Mouse (Mus musculus) MEL-GATA-1-ER (cell line): ENCODE results near the gene Esp1.
"Not testable (repeated sequence)": the region's sequence is repeated elsewhere in the genome, so short reads cannot be mapped to it uniquely, and the experiment has no call there.

ENCODE experiments used
- DNase-seq: peaks from one replicate; pipeline ENCODE4 v3.0.0-alpha.2; 2012; ENCODE audit warnings: low read depth; ENCODE audit errors: extremely low read depth

Esp1 gene

GRCm38 (mm10) chr17:40726820-40727219, at the start of gene Esp1:
Esp1 (plus strand) TSS chr17:40727120.
- DNase-seq = no peak

- DNase-seq = no peak
Measured at GRCm38 (mm10) chr17:40716273-40716672, 10.6 kb upstream of the Esp1 start.

DNA sequence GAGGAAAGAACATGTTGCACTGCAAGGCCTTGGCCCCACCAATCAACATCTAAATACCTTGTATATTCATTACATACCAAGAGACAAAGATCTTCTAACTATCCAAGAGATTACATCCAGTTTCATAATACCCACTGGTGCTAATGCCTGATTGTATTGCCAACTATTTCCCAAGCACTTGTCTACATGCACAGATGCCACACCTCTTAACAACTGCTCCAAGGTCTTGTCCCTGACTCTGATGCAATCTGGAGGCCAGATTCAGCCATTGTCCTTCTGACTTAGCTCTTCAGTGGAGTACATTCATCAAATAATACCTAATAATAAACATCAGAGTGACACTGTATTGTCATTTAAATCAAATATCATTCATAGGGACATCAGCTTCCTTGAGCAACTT, 9.9 kb upstream of the Esp1 start:
- DNase-seq = not testable (repeated sequence)

GRCm38 (mm10) chr17:40731296-40731695, 4.4 kb downstream of the Esp1 start:
- DNase-seq = no peak

DNA sequence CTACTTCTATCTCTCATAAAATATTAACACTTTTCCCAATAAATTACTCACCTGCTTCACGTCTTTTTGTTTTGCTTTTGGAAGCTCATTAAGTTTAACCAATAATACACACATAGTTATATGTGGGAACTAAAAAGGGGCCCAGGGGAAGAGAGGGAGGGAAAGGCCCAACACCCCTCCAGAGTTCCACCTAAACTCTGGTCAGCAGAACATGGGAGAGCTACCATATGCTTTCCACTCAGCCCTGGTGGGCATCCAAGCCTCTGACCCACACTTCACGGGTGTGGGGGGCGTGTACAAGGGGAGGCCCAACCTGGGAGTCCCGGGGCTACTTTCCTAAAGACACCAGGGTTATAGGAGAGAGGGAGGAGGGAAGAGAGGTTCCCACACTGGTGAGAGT, 4.8 kb downstream of the Esp1 start:
- DNase-seq = no peak

GRCm38 (mm10) chr17:40763662-40764061, 36.7 kb downstream of the Esp1 start:
- DNase-seq = no peak

- DNase-seq = no peak
Measured at GRCm38 (mm10) chr17:40767120-40767519, 40.2 kb downstream of the Esp1 start.
